Mouse (Mus musculus) cerebellum, postnatal 25 days (tissue): ENCODE measurements around the gene Rab22a.
A peak's percentile ranks its signal among the peaks of the same experiment; 100 is the strongest.
"Not testable (repeated sequence)": the region's sequence is repeated elsewhere in the genome, so short reads cannot be mapped to it uniquely, and the experiment has no call there.

ENCODE experiments used
- DNase-seq, 2 experiments: peaks; one replicate each; pipeline ENCODE4 v3.0.0; 2021; ENCODE audit warnings: mixed read lengths in 2 of 2

The Rab22a gene

DNA sequence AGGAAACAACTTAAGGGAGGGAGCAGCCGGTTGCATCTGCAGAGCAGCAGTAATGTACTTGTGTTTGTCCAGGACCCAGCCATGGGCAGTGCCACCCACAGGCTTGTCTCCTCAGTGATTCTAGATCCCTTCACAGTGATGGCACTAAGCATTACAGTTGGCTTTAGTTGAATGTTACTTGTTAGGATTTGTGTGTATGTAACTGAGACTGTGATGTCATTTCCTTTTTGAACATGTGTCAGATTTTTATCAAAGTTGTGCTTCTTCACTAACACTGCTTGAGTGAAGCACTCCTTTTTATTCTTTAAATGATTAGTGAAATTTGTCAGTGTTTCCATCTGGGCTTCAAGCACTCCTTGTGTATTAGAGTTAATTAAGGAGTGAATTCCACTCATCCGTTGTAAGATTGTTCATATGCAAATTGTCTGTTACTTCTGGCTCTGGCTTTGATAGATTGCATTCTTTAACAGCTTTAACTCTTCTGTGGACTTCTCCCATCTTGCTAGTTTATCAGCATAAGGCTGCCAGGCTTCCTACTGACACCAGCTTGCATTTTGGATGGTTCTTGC is 12.9 kb downstream of the Rab22a start:
- no peak for DNase-seq

DNA sequence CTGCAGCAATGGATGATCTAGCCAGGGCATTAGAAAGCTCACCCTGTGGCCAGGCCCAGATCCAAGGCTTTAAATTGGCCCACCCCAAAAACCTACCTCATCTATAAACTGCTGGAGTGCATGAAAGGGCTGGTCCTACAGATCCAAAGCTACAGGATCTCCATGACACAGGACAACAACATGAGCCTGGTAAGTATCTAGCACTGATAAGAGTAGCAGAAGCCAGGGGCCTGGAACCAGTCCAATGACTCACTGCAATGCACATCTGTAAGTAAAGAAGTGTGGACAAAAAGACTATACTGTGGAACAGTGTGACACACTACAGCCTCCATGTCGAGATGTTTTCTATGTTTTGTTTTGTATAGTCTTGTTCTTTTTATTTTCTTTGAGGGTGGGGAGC is 13.9 kb downstream of the Rab22a start:
- no peak for DNase-seq

DNA sequence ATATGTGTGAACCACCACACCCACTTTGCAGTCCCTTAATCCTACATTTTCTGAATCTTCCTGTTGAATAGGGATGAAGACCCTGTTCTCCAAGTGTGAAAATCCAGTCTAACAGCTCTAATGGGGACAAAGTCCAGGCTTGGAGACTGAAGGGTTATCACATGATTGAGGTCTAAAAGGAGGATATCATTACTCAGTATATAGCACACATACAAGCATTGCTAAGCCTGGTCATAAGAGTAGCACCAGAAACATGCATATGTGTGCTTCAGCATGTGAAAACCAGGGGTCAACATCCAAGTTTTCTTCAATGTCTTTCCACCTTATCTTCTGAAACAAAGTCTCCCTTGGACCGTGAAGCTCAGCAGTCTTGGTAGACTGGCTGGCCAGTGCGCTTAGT is 19.0 kb downstream of the Rab22a start:
- no peak for DNase-seq

DNA sequence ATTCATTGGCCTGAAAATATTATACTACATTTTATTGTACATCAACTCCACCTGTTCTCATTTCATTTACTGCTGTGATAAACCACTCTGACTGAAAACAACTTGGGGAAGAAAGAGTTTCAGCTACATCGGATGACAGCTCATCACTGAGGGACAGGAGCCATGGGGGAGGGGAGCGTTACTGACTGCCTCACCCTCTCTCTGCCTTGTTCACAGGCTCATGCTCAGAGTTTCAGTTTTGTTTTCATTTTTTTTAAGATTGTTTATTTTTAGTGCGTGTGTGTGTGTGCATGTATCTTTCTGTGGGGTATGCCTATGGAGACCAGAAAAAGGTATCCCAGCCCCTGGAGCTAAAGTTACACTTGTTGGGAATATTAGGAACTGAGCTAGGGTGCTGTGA is 19.7 kb downstream of the Rab22a start:
- no peak for DNase-seq

DNA sequence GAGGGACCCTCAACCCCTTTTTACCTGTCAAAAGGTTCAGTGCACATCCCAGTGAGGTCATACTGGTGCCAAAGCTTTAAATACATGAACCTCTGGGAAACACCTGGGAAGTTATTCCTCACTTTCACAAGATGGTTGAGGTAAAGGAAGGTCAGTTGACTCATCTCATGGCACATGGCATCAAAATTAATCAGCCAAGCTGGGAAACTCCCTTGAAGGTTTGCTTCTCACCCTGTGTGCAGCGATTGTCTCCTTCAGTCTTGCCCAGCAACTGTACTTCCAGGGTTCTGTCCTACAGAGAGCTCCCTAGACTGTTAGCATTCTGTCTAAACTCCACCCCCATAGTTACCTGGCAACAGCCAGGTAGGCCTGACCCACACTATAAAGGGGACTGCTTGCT is 20.6 kb downstream of the Rab22a start:
- DNase-seq: no peak

DNA sequence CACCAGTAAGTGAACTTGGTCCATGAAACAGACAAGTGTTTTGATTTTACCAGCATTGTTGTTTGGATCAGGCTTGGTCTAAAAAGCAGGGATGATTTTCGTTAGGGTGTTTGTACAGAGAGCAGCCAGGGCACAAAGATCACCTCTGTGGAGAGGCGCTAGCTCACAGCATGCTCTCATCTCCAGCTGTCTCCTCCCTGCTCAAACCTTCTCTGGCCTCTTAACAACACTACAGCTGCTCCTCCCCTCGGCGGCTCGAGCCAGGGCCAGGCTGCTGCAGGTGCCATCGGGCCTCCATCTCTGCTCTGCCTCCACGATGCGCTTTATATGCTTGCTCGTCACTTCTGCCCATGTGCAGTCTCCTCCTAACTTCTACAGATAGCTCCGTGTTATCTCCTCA is 23.2 kb downstream of the Rab22a start:
- no peak for DNase-seq

DNA sequence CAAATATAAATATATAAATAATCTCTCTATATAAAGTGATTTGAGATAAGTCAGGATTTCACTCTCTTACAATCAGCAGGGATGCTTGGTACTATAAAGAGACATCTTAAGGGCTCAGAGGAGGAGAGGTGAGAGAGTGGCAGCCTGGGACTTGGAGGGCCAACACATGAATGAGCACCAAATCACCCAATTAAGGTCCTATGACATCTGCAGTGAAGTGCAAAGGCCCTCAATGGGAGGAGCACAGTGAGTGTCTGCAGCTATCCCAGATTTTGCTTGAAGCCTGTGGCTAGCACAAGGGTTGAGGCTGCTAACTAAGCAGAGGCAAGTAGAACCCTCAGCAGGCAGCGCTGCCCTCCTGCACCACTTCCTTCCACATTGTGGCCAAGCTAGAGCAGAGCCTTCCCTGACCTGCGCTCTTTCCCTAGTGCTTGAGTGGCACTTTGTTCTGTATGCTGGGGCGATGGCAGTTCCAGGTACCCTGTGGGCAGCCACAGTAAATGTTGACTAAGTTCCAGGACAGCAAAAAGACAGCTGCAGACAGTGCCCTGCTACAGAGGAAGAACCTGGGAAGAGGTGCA is 26.3 kb downstream of the Rab22a start:
- DNase-seq: no peak

DNA sequence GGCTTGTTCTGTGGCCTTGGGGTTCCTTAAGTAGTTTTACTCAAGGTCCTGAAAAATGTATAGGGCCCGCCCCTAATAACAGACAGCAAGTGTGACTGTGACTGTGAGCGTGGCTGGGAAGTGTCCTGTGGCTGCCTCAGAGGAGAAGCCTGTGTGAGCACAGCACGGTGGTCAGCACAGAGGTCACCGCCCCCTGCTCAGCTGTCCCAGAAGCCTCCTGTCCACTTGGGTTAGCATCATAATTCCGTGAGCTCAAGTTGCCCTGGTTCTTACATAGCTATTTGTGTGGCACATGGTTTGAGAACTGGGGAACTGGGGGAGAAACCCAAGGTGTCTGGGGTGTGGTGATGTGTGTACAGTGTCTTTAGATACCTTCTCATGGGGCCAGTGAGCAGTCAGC is 27.8 kb downstream of the Rab22a start:
- DNase-seq: no peak

DNA sequence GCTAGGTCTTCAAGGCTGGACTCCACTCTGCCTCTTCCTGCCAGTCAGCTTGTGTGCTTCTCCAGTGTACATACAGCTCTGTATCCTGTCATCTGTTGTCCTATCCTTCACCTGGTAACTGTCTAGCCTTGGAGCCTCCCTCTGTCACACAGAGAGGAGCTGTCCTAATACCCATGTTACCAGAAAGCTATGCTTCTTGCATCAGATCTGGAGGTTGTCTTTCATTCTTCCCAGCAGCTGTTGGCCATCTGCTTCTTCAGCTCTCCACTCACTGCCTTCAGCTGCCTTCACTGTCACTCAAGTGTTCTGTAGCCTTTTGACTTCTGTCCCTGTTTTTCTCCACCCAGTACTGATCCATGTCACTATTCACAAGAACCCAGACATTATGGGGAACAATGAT is 30.3 kb downstream of the Rab22a start:
- no peak for DNase-seq

DNA sequence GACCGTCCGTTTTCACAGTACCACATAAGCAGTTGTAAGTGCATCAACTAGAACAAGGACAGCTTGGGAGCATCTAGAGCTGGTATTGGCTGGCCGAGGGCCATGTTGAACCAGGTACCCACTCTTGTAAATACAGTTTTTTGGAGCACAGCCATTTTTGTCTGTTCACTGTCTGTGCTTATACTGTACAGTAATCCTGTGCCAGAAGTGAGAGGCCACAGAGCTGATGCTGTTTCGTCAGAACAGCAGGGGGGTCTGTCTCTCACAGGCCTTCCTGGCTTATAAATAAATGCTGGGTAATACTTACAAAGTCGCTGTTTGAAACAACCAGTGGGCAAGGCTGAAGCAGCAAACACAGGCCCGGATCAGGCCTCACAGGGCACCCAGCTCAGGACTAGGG is 32.2 kb downstream of the Rab22a start:
- no peak for DNase-seq

DNA sequence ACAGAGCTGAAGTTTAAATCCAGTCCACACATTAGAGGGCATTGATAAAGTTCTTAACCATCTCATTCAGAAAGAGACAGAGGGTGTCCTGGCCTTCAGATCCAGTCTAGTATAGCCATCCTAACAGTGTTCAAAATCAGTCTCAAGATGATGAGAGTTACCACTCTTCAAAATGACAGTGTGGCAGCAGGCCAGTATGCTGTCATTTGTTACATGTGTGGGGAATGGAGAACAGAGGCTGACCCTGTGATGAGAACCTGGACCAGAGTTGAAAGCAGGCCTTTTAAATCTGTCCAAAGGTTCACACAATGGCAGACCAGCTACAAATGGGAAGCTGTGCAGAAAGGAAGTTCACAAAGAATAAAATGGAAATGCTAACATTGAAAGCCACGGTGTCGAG is 33.1 kb downstream of the Rab22a start:
- no peak for DNase-seq

DNA sequence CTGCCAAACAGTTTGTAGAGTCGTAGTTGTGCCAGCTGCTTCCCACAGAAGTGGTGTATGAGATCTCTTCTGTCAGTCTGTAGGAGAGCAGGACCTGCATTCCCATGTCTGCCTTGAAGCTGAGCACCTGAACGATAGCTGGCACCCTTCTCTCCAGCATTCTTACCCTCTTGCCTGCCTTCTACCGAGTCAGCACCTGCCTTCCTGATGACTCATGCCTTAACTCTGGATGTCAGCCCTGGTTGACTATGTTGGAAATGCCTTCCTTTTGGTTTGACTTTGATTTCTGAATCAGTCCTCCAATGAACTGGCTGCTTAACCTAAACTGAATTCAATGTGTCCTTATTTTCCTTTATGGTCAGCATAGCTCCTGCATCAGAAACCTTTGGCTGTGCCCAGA is 39.3 kb downstream of the Rab22a start:
- DNase-seq: no peak

DNA sequence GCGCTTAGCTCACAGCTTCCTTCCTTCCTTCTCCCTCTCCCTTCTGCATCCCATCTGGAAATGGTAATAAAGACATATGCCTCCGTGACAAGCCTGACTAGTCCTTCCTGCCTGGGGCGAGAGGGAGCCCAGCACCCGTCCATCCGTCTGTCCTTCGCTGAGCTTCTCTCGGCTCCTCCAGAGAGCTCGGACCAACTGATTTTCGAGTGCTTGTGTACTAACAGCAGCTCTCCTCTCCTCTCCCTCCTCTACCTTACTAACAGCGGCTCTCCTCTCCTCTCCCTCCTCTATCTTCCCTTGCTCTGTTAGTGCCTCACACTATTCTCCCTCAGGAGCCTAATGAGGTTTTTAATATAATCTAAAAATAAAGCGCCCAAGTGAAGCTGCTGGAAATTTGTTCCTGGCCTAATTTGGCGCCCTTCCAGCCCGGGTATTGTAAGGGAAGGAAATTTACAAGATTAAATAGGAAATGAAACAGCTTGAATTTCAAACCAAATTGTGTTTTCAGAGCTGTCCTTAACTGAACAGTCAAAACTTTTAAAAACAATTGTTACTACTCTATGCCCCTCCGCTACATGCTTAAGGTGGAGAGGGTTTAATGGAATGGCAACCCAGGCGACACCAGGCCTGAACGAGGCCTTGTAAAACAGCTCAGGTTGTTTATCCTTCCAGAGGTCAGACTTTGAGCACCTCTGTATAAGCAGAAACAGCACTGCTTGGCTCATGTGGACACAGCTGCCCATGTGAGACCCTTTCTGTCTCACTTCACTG is 42.7 kb downstream of the Rab22a start:
- DNase-seq: peak in 1 of 2 experiments; percentile 39

DNA sequence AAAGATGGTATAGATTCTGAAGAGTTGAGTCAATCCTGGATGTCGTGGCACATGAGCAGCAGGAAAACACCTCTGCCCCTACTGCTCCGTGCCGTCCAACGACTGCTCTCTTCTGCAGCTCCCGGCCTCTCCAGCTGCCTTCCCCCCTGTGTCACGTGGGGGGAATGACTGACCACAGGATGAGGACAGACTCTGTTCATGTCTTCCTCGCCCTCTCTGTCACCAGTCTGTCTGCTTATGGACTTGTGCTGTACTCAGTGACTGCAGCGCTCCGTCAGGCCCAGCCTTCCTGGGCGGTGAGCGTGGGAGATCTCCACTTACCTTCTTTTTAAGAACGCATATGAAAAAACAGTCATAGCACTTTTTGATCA is 43.3 kb downstream of the Rab22a start:
- no peak for DNase-seq

DNA sequence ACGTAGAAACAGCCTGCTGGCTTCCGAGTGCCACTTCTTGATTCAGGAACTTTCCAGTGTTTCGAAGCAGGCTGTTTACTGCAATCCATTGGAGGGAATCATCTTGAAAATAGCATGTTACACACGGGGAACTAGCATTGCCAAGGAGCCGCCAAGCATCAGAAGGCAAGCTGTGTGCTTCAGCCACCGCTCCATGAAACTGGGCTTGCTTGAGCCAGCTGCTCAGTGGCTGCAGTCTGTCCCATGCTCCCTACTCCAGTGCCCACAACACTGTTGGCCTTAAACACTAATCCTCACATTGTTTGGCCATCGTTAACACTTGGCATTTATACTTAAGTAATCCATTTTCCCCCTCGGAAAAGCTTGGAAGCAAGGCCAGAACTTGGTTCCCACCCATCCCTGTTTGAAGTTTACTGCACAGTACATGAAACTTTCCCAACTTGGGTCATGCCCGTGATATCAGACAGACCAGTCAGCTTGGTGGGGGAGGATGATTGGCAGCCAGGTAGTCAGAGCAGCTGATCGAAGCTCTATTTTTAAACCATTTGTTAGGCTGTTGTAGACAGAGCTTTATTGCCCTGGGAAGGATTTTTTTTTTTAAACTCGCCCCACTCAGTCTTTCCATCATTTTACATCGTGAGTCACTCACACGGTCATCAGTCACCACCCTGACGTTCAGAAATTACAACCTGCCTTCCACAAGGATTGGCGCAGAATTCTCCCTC is 46.4 kb downstream of the Rab22a start:
- DNase-seq: no peak

DNA sequence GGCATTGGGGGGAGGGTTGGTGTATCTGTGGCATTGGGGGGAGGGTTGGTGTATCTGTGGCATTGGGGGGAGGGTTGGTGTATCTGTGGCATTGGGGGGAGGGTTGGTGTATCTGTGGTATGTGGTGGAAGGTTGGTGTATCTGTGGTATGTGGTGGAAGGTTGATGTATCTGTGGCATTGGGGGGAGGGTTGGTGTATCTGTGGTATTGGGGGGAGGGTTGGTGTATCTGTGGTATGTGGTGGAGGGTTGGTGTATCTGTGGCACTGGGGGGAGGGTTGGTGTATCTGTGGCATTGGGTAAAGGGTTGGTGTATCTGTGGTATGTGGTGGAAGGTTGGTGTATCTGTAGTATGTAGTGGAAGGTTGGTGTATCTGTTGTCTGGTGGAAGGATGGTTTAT is 48.1 kb downstream of the Rab22a start:
- DNase-seq: not testable (repeated sequence)

DNA sequence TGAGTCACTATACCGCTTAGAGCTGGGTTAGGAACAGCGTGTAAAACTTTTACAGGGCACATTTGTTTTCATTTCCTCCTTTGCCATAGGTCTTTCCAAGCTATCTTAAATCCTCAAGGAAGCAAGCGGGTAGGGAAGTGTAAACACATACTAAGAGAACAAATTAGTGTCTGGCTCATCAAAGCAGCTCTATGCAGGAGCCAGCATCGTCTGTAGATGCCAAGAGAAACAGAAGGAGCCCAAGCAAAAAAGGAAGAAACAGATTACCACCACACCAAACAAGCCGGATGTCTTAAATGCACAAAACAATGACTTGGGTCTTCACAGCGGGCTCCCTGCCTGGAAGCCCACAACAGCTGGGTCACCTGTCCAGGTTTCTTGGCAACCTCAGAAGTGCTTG is 50.6 kb downstream of the Rab22a start:
- DNase-seq: no peak

DNA sequence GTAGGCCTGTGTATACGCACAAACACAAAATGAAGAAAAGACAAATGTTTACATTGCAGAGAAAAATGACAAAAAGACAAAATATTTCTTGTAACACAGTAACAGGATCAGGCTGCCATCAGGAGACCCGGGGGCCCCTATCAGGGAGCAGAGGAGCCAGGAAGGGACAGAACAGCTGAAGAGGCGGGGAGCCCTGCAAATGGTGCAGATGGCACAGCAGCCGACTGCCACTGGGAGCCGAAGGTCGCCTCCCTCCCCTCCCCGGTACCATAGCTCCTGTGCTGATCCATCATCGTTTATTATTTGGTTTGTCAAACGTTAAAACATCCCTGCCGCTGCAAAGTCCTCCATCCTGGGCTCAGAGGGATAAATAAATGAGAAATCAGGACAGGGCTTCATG is 53.1 kb downstream of the Rab22a start:
- DNase-seq: no peak

DNA sequence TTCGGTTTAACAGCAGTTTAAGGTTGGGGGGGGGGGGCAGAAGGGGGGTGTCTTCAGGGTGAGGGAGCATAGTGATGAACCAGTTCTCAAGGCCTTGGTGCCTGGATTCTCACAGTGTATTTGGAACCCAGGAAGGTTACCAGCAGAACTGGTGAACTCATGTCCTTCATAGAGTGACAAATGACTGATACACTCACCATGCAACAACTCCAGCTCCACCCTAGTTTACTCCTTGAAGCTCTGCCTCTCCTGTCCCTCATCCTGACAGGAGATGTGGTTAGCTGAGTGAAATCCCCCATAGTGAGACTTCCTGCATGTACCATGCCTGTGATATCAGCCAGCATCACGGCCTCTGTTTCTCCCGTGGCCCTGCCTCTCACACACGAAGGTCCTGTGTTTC is 53.7 kb downstream of the Rab22a start:
- DNase-seq: no peak

DNA sequence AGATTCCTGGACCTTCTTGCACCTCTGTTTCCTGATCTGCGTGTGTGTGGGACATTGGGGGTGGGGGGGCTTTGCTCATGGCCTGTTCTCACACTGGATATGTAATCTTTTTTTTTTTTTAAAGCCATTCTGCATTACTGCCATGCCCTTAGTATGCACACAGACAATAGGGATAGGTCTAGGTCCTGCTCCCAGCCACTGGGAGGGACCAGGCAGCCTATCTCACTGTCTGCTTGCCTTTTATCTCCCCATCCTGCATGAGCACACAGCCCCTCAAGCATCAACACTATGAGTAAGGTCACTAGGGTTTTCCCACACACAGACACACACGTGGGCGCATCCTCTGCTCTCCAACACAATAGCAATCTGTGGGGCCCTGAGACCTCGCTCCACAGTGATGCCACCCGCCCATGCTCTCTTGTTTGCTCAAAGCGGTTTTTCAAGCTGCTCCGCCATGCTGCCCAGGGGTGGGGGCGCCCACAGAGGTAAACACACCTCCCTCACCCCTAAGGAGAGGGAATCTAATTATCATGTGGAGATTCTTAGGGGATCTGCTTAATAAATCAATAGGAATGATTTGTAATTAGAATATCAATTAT is 55.2 kb downstream of the Rab22a start:
- DNase-seq: no peak

DNA sequence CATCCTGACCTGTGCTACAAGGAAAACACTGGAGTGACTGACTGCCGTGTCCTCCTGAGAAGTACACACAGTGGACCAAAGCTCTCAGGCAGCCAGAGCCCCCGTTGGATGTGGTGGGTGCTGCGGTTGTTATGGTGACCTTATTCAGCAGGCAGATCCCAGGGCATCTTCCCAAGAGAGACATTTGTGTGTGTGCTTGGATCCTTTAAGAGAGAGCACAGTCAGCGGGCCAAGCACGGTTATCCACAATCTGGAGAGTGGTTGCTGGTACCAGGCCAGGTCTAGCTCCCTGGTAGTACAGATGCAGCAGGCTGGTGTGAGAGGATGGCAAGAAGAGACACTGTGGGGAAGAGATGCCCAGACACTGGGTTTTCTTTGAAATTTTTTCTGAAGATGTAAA is 57.4 kb downstream of the Rab22a start:
- no peak for DNase-seq

DNA sequence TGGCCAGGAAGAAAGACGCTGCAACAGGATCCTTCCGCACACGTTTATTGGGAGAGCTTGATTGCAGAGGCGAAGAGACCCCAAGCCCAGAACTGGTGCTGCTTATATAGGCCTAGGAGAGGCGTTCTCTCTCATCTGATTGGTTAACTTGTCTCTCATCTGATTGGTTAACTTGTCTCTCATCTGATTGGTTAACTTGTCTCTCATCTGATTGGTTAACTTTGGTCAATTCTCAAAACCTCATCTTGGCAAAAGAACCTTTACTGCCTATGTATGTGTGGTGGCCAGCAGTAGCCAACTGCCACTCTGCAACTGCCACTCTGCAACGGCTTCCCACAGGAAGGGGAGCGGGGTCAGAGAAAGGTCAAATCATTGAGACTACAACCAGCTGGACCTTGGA is 59.6 kb downstream of the Rab22a start, which contains the start of gene 1700010B08Rik:
TSS of gene 1700010B08Rik (plus strand) at position 301 of the 400 bp plus-strand sequence.
- not testable (repeated sequence) for DNase-seq

DNA sequence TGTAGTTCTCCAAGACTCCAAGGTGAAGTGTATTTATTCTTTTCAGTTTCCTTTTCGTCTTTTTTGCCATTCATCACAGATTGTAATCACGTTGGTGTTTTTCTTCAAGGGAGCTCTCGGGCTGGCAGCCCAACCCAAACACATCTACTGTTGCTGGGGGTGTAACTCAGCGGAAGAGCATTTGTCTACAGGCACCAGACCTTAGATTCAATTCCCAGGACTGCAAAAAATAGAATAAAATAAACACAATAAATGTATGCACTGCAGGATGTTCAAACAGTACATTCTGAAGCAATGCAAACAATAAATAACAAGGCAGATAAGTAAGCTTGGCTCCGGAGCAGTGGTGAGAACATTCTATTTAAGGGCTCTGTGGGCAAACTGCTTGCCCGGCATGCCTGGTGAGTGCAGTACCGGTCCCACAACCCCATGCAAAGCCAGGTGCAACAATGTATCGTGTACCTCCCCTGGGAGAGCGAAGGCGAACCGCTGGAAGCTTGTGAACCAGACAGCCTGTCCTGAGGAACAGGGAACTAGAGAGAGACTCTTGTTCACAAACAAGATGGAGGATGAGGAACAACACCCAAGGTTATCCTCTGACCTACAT is 62.8 kb downstream of the Rab22a start:
- no peak for DNase-seq
